Mouse (Mus musculus) c-Kit-negative CD71-positive TER-119-positive erythroid progenitor cells, embryonic 14.5 days (primary cell): ENCODE results near the gene Atf7.
A peak's percentile ranks its signal among the peaks of the same experiment; 100 is the strongest.

Source experiments
- DNase-seq: peaks from one replicate; pipeline ENCODE4 v3.0.0-alpha.2; 2013; ENCODE audit warnings: low read depth, low spot score

Gene Atf7

DNA sequence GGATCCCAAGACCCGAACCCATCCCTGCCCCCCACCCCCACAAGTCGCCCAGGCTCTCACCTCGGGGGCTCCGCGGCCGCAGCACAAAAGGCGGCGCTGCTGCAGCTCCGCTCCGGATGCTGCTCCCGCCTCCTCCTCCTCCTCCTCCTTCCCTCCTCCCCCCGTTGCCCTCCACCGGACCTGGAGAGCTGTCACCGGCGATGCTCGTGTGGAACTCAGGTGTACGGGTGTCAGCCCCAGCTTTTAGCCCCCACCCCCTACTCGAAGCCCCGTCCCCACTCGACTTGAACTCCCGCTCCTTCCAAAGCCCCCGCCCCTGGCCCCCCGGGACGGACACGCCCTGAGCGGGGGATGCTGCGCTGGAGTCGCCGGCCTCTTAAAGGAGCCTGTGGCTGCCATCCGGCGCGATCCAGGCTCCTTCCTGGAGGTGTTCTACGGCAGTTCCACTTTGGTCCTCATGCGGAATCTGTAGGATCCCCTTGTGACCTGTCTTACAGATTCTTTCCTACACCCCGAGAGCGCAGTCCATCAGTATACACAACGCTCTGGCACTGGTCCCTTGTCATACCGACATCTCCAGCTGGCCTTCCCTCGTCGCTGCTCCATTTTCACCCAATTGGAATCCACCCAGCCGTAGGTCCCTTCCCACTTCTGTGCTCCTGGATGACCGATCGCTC lies 108.4 kb downstream of the Atf7 start, which contains the start of gene Map3k12:
Gene Map3k12 (minus strand): TSS at position 337 of the 677 bp plus-strand sequence.
- DNase-seq, result peak; percentile 49

DNA sequence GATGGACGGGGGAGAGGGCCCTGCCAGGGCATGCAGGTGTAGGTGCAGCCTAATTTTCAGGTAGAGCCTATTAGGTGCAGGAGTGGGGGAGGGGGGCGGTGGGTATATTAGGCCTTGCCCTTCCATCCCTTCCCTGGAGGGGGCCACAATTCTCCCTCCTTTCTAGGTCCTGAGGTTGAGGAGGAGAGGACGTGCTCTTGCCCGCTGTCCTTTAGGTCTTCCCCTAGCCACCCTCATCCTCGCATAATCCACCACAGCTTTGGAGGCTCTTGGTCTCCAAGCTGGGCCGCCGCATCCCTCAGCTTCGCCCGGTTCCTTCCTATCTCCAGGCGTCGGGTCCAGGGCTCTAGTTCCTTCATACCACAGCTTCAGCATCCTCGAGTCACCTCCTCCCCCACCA lies 109.0 kb downstream of the Atf7 start:
- DNase-seq, result no peak

DNA sequence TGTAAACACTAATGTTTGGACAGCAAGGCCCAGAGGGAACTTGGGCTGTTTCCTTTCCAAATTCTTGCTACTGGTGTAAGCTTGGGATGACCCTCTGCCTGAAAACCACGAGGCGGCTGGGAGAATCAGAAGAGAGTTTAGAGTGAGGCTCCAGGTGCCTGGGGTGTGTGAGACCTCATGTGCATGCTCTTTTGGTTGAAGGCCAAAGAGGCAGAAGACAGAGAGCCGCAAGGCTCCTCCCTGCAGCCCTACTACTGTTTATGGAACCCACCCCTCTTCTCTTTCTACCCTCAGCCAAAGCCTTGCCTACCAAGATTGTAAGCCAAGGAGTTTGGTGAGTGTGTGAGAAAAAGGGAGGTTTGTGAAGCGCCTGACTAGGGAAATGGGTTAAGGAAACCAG lies 109.5 kb downstream of the Atf7 start:
- DNase-seq, result no peak

DNA sequence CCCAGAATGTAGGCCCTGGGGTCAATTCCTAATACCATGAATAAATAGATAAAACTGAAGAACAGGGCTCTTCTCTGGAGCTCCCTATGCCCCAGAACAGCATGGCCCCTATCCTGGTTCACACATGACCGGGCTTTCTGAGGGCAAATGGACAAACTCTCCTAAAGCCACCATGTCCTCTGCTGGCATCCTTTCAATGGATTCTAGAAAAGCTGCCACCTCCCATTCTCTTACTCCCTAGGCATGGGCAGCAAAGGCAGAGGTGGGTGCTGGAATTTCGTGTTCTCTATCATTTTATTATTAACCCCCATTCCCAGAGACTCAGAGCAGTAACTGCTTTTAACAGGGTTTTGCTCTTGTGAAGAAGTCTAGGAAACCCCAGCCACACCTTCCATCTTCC lies 110.0 kb downstream of the Atf7 start:
- no peak for DNase-seq

DNA sequence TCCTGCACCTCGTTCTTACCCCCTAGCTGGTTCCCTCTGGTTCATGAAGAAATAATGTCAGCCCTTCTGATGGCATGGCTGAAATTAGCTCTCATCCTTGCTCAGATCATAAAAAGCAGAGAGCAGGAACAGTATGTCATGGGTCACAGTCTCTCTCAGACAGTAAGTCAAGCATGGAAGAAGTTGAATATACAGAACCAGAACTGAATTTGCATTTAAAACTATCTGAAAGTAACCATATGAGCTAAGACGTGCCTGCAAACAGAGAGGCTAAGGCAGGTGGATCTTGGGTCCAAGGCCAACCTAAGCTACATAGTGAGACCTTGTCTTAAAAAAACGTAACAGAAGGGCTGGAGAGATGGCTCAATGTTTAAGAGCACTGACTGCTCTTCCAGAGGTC lies 112.3 kb downstream of the Atf7 start:
- DNase-seq, result no peak

DNA sequence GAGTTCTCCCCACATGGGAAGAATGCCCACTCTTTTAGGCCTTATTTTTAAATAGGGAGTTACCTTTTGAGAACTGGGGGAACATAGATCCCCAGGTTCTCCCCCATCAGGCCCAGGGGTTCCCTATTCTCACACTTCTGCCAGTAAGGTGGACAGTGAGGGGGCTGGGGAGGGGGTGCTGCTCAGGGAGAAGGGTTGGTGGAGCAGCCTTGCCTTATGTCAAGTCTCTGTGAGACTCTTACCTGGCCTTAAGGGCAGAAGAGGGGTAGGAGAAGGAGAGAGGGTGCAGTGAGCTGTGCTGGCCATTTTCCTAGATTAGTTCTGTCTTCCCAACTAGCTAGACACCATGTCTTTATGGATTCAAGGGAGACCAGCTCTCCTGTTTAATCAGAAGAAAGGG lies 112.8 kb downstream of the Atf7 start:
- DNase-seq, result no peak

DNA sequence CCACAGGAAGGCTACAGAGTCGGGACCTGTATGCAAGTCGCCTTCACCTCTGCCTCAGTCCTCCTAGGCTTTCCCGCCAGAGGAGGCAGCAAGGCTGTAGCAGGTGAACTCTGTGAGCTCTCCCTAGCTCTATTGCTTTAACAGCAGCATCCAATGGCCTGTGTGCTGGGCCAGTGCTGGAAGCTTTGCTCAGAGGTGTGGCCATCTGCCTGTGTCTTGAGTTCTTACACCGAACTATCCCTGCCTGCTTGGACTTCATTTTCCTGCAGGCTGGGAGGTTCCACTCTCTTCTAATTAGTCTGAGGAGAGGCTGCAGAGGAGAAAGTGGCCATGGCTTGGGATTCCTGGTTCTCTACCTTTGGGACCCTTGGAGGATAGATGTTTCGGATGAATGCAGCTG lies 113.3 kb downstream of the Atf7 start:
- no peak for DNase-seq

DNA sequence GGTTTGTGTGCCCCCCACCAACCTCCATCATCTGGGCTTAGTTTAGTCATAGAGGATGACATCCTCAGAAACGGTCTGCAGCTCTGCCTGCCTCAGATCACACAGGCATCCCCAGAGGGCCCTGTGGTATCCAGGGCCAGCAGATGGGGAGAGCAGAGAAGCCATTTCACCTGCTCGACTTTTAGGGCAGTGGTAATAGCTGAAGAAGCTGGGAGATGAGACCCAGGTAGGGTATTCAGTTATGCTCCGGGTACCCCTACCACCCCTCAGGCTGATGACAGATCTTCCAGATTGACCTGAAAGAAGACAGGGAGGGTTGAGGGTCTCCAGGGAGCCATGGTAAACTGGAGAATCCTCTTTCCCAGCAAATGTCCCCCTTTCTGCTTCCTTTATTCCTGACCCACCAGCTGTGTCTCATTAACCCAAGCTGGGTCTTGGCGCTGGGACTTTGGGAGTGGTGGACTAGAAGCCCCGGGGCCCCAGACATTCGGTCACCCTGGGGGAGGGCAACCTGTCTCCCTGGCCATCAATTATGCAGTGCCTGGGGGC lies 113.9 kb downstream of the Atf7 start:
- no peak for DNase-seq

DNA sequence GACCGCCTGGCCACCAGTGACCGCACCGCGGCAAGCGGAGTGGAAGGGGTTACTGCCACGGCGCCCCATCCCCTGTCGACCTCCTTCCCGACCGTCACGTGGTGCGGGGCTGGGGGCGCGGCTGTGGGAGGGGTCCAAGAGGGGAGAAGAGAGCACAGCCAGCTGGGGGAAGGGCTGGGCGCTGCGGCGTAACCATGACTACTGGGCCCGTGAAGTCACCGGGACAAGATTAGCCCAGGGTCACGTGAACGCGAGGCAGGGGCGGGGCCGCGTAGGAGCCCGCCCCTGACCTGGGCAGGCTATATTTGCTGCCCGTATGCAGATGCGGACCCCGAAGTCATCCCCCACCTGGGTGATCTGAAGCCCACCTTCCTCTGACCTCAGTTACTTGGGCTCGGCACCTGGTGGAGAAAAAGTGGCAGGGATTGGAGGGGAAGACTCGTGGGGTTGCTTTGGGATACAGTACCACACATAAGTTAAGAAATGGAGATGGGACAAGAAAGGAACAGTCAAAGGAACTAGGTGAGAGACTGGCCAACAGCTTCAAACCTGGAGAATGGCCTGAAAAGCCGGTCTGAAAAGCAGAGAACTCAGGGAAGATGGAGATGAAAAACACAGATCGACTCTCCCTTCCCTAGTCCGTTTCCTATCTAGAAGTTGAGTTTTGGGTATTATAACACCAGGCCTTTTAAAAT lies 114.5 kb downstream of the Atf7 start:
- peak; percentile 38 for DNase-seq

DNA sequence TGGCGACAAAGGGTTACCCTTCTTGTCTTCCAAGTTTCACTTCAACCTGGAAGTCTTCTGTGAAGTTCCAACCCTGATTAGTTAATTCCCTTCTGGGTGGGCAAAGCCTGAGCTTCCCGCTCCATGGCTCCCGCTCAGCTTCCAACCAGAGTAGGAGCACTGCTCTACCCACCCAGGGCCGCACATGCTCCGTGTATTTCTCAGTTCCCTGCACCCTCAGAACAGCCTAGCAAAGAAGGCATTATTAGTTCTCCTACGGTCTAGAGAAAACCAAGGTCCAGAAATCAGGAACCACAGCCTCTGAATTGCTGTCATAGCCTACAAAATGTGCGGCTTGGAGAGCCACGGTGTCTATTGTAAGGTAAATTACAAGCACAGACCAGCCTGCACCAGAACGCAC lies 115.2 kb downstream of the Atf7 start:
- no peak for DNase-seq

DNA sequence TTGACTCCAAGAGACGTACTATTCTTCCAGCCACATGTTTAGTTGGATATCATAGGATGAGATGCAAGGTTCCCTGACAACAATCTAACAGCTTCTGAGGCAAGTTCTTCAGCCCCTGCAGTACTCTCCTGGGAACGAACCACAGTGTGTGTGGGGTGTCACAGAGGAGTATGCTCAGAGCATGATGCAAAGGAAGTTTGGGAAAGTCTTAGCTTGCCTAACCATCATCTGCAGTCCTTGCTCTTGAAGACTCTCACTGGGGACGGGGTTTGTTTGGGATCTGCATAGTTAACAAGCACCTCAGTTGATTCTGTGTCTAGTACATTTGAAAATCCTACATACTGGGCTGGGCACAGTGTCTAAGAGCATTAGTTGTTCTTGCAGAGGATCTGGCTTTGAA lies 116.9 kb downstream of the Atf7 start:
- no peak for DNase-seq

DNA sequence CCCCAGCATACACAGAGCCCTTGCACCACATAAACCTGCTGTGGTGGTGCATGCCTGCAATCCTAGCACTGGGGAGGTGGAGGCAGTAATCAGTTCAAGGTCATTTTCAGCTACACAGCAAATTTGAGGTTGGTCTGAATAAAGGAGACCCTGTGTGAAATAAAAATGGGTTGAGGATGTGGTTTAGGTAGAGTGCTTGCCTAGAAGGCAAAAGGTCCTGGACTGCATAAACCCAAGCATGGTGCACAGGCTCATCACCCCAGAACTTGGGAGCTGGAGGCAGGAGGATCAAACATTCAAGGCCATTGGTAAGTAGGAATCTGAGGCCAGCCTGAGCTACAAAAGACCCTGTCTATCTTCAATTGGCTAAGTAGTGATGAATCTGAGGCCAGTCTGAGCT lies 117.7 kb downstream of the Atf7 start:
- no peak for DNase-seq

DNA sequence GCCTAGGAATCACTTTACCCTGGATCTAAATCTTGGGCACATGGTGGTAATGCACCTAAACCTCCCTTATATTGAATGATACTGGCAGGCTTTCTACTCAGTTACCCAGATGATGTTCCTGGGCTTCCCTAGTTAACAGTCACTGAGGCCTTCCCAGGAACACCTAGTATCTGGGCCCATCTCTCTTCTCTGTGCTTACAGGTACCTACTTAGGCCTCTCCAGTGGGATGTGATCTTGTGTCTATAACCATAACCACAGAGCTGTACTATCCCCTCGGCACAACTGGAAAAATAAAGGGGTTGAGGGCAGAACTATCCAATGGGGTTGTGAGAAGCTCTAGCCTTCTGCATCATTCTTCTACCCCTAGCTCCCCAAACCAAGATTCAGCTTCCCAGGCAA lies 118.4 kb downstream of the Atf7 start:
- DNase-seq, result no peak

DNA sequence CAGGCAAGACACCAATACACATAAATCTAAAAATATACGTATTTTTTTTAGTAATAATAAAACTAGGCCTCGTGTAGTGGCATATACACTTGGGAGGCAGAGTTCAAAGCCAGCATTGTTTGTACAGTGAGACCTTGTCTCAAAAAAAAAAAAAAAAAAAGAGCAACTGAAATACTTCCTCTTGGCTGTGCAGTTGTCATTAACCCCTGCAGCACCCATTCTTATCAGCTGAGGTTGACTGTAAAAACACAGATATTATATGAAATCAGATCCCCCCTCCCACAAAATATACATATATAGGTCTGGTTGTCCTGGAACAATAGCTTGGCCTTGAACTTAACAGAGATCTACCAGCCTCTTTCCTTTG lies 118.8 kb downstream of the Atf7 start:
- DNase-seq, result no peak

DNA sequence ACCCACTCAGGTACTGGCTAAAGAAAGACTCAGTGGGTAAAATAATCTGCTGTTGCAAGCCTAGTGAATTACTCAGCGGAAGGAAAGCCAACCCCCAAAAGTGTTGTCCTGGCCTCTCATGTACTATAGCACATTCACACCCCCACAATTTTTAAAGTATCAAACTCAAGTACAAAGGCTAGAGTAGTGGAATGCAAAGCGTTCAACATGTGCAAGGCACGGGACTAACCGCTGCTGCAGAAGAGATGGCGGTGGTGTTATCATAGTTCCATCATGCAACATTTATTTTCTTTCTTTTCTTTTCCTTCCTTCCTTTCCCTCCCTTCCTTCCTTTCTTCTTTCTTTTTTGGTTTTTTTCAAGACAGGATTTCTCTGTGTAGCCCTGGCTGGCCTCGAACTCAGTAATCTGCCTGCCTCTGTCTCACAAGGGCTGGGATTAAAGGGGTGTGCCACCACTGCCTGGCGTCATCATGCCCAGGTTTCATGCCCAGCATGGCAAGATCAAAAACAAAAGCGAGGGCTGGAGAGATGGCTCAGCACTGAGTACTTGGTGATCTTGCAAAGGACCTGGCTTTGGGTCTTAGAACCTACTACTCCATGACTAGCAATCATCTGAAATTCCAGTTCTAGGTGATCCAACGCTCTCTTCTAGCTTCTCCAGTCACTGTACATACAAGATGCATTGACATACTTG lies 119.3 kb downstream of the Atf7 start:
- DNase-seq, result no peak

DNA sequence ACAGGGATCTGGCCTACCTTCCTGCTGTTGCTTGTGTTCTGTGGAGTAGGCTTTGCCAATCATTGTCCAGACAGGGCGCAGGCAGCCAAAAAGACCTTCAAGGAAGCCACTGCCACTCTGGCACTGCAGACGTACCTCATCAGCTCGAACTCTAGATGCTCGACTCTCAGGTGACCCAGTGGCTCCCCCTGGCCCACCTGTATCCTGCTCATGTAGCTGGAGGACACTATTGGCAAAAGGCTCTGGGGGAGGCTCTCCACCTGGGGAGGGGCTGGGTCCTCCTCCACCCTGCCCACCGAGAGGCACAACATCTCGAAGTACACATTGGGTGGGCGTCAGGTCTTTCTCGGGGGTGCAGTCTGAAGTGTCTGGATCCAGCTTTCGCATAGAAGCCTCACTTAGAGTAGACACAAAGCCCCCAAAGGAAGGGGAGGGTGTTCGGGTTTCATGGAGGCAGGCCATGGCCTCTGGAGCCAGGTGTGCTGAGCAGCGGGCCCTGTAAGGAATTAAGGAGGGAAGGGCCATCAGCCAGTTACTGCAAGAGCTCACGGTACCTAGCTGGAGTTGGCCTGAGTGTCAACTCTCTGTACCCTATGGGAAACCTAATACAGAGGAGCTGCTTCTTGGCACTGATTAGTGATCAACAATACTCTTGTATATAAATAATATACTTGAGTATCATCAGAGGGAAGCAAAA lies 120.0 kb downstream of the Atf7 start:
- DNase-seq, result no peak

DNA sequence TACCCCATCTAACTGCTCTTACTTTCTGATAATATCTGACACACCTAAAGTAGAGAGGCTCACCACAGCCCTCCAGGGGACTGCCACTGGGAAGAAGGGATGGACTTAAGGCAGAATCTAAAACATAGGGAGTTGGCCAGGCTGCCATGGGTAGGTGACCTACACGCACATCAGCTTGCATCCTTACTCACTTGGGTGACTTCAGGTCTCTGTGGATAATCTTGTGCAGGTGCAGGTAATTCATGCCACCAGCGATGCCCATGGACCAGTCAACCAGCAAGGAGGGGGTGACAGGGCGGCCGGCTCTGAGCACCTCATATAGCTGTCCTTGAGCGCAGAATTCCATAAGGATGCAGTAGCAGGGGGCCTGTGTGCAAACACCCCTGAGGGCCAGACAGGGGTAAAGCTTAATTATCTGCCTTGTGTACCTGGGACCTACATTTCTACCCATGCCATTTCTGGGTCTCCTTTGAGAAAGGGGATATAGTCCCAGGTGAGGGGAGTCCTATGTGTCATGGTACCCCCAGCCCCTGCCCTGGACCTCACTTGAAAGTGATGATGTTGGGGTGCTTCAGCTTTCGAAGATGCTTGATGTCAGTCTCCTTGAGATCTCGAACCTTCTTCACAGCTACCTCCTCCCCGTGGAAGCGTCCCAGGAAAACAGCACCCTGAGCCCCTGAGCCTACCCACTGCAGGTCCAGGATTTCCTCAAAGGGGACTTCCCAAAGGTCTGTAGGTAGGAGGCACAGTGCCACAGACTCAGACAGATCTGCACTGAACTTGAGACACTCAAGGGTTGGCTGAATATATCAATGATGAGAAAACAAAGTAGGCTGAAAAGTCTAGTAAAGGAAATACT lies 121.1 kb downstream of the Atf7 start:
- DNase-seq, result no peak

DNA sequence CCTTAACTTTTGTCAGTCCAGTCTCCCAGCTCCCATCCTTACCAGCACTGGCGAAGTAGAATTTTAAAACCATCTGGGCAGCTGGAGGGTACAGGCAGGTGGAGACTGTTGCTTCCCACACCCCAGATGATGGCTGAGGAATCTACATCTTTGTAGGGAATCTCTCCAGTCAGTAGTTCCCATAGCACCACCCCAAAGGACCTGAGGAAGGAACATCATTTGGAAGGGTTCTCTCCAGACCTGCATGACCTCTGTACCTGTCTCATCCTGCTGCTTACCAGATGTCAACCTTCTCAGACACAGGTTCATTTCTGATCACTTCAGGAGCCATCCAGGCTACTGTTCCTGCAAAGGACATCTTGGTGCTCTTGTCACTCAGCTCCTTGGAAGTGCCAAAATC lies 121.8 kb downstream of the Atf7 start, which contains the start of gene Gm10337:
Gene Gm10337 (plus strand): TSS at position 276 of the 400 bp plus-strand sequence.
- DNase-seq, result no peak

DNA sequence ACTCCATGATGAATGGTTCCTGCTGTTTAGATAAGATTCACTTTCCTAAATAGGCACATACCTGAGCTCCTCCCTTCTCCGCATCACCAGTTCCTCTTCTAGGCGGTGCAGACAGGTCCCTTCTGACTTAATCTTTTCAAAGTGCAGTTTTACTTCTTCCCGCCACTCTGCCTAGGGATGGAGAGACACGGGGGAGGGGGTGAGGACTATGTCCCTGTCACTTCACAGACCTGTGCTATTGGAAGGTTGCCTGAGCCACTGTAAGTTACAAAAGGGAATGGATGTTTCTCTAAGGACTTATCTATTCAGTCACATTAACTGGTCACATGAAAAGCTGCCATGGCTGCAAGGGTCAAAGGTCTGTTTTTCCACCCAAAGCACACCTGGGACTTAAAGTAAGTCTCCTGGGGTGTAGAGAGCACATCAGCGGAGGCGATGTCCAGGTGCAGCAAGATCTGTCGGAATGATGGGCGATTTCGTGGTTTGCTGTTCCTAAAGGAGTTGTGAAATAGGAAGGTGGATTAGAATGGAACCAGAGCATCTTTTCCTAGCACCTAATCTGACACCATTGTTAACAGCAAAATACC lies 122.9 kb downstream of the Atf7 start:
- no peak for DNase-seq

DNA sequence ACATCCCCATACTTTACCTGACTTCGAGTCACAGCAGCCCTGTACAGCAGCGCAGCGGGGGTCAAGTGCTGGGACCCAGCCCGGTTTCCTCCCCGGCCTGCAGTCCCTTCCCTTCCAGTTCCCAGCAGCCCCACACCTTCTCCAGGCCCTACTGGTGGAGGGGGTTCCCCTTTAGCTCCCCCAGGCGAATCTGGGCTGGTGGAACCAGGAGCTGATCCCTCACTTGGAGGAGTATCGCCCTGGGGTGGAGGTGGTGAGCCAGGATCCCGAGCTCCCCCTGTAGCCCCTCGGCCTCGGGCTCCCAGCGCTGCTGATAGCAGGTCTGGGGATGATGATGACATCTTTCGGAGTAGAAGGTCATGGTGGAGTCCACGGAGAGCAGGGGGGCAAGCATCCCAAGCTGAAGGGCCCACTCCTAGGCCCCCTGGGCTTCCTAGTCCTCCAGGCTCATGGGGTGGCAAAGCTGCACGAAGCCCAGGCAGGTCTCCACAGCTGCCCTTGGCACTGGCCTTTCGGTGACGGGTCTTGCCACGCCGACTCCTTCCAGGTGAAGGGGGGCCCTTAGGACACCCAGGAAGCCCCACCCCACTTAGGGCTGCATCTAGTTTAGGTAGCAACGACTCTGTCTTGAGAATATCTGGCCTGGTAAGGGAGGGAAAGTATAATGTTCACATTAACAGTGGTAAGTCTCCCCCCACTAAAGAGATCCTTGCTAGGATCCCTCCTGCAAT lies 124.0 kb downstream of the Atf7 start:
- no peak for DNase-seq
